Mouse (Mus musculus) liver, adult 2 months (tissue): Measurements from ENCODE around the gene Cdk8. TPM values are rescaled to one million over a fixed set of nuclear protein-coding genes. Genes with fewer than 3 reads are reported as not detected.

Experiments
- DNase-seq: peaks from one replicate; pipeline ENCODE4 v3.0.0-alpha.2; 2011; ENCODE audit warnings: low read depth, low spot score; ENCODE audit errors: extremely low read depth
- H3K27ac ChIP-seq: fragments of 200-500 bp; replicated peaks from 2 replicates; pipeline ENCODE4 v1.5.1; 2012; ENCODE audit warnings: low read depth, mild to moderate bottlenecking, control low read depth, inconsistent platforms, low read length; ENCODE audit not compliant: insufficient read depth
- H3K27me3 ChIP-seq: fragments of 200-500 bp; 2 replicates; pipeline ENCODE4 v1.6.1; 2012; ENCODE audit warnings: mild to moderate bottlenecking, moderate library complexity, low read length, inconsistent platforms; ENCODE audit not compliant: control insufficient read depth, insufficient read depth
- H3K36me3 ChIP-seq: fragments of 200-500 bp; 2 replicates; pipeline ENCODE4 v1.6.1; 2012; ENCODE audit warnings: low read length, inconsistent platforms; ENCODE audit not compliant: control insufficient read depth, insufficient read depth
- H3K4me1 ChIP-seq: fragments of 200-500 bp; 2 replicates; pipeline ENCODE4 v1.6.1; 2011; ENCODE audit warnings: low read length; ENCODE audit not compliant: control insufficient read depth, insufficient read depth
- H3K4me3 ChIP-seq: fragments of 200-500 bp; 2 replicates; pipeline ENCODE4 v1.5.1; 2011; ENCODE audit warnings: low read depth, mild to moderate bottlenecking, control low read depth, low read length, moderate library complexity; ENCODE audit not compliant: insufficient read depth
- H3K79me2 ChIP-seq: fragments of 200-500 bp; 2 replicates; pipeline ENCODE4 v1.6.1; 2012; ENCODE audit warnings: inconsistent platforms, mild to moderate bottlenecking, low read length, moderate library complexity; ENCODE audit not compliant: control insufficient read depth, insufficient read depth
- H3K9ac ChIP-seq: fragments of 200-500 bp; 2 replicates; pipeline ENCODE4 v1.6.1; 2012; ENCODE audit warnings: low read depth, mild to moderate bottlenecking, control low read depth, inconsistent platforms, low read length
- CTCF ChIP-seq: fragments of 200-500 bp; IDR thresholded peaks from 2 replicates; pipeline ENCODE4 v1.5.1; 2011; ENCODE audit warnings: low read depth, low read length, control low read depth
- POLR2A ChIP-seq: fragments of 200-500 bp; IDR thresholded peaks from 2 replicates; pipeline ENCODE4 v1.6.1; 2011; ENCODE audit warnings: low read length, control low read depth; ENCODE audit not compliant: insufficient read depth; ENCODE audit errors: extremely low read depth
- WGBS: fragments of 180-500 bp; shearing (Covaris S2); methylation state at CpG from one replicate; pipeline ENCODE4 v1.1.7; 2018; 5-methylcytosine and 5-hydroxymethylcytosine counted together
- polyA plus RNA-seq: library from polyadenylated mRNA; depleted of rRNA; stranded (reverse); fragments of >200 nt; gene quantifications from 2 replicates; pipeline ENCODE4 v1.2.3, GENCODE M21; 2012
- total RNA-seq: library from RNA; depleted of rRNA; stranded (reverse); fragments of >200 nt; gene quantifications from 2 replicates; pipeline ENCODE4 v1.2.3, GENCODE M21; 2014

Gene Cdk8
- total and polyA plus RNA-seq, 2 experiments, result 25.2 to 27.8 TPM

GRCm38 (mm10) chr5:146293919-146294700, 63.1 kb downstream of the Cdk8 start:
- Histone ChIP-seq H3K4me1 (peaks cover 28% of the 10 kb centered on the region), H3K36me3 (peaks cover 18% of the 10 kb centered on the region; the same call in 1 of the 2 replicates), H3K9ac (no peak overlapping the region), H3K79me2 (0 out of 2 replicates have a peak, but pooled peaks cover 2% of the 10 kb centered on the region), H3K4me3 (no peak overlapping the region), H3K27ac (peak overlapping the region; percentile 79), H3K27me3 (no peaks in the 10 kb centered on the region)
- peak; percentile 82 for DNase-seq
- TF ChIP-seq CTCF (no peak), POLR2A (no peak)
- 32% methylated on average over 11 of the region's 11 CpGs for WGBS

GRCm38 (mm10) chr5:146294834-146295233, 63.8 kb downstream of the Cdk8 start:
- no peak overlapping the region for H3K4me3 ChIP-seq
- 0 out of 2 replicates have a peak, but pooled peaks cover 2% of the 10 kb centered on the region for H3K79me2 ChIP-seq
- H3K36me3 ChIP-seq, result peaks cover 21% of the 10 kb centered on the region; the same call in 1 of the 2 replicates
- no peaks in the 10 kb centered on the region for H3K27me3 ChIP-seq
- WGBS, result 74% methylated on average over 5 of the region's 5 CpGs
- no peak for DNase-seq
- no peak overlapping the region for H3K27ac ChIP-seq
- peaks cover 23% of the 10 kb centered on the region for H3K4me1 ChIP-seq
- no peak overlapping the region for H3K9ac ChIP-seq
- TF ChIP-seq CTCF (no peak), POLR2A (no peak)

GRCm38 (mm10) chr5:146298807-146299519, 67.9 kb downstream of the Cdk8 start:
- peaks cover 28% of the 10 kb centered on the region; the same call in 1 of the 2 replicates for H3K36me3 ChIP-seq
- 0 out of 2 replicates have a peak, but pooled peaks cover 2% of the 10 kb centered on the region for H3K79me2 ChIP-seq
- H3K27me3 ChIP-seq, result no peaks in the 10 kb centered on the region
- DNase-seq, result no peak
- WGBS, result 88% methylated on average over 13 of the region's 13 CpGs
- no peak overlapping the region for H3K9ac ChIP-seq
- no peak overlapping the region for H3K4me3 ChIP-seq
- peaks cover 5% of the 10 kb centered on the region for H3K4me1 ChIP-seq
- H3K27ac ChIP-seq, result no peak overlapping the region
- TF ChIP-seq POLR2A, result no peak

GRCm38 (mm10) chr5:146299520-146299870, 68.5 kb downstream of the Cdk8 start:
- DNase-seq, result peak; percentile 59
- Histone ChIP-seq H3K79me2 (0 out of 2 replicates have a peak, but pooled peaks cover under 1% of the 10 kb centered on the region), H3K27me3 (no peaks in the 10 kb centered on the region), H3K9ac (no peak overlapping the region), H3K4me1 (peaks cover 1% of the 10 kb centered on the region), H3K4me3 (no peak overlapping the region), H3K27ac (no peak overlapping the region), H3K36me3 (peaks cover 28% of the 10 kb centered on the region; the same call in 1 of the 2 replicates)
- 33% methylated on average over 8 of the region's 8 CpGs for WGBS
- TF ChIP-seq POLR2A (no peak), CTCF (no peak)

GRCm38 (mm10) chr5:146303470-146303869, 72.4 kb downstream of the Cdk8 start:
- no peak overlapping the region for H3K27ac ChIP-seq
- H3K4me1 ChIP-seq, result peaks cover 11% of the 10 kb centered on the region
- DNase-seq, result peak; percentile 67
- no peak overlapping the region for H3K9ac ChIP-seq
- TF ChIP-seq POLR2A, result no peak
- peak; percentile 80 for TF ChIP-seq CTCF
- no peaks in the 10 kb centered on the region for H3K79me2 ChIP-seq
- no peaks in the 10 kb centered on the region for H3K27me3 ChIP-seq
- WGBS, result 70% methylated on average over 5 of the region's 5 CpGs
- H3K36me3 ChIP-seq, result peaks cover 12% of the 10 kb centered on the region; the same call in 1 of the 2 replicates
- no peak overlapping the region for H3K4me3 ChIP-seq
